Mouse (Mus musculus) spleen, adult 18-20 months (tissue): ENCODE measurements around the gene Eme1.

Source experiments
- DNase-seq, 2 experiments: peaks; one replicate each; pipeline ENCODE4 v3.0.0; 2022; ENCODE audit warnings: mixed read lengths in 2 of 2

Eme1 gene

DNA sequence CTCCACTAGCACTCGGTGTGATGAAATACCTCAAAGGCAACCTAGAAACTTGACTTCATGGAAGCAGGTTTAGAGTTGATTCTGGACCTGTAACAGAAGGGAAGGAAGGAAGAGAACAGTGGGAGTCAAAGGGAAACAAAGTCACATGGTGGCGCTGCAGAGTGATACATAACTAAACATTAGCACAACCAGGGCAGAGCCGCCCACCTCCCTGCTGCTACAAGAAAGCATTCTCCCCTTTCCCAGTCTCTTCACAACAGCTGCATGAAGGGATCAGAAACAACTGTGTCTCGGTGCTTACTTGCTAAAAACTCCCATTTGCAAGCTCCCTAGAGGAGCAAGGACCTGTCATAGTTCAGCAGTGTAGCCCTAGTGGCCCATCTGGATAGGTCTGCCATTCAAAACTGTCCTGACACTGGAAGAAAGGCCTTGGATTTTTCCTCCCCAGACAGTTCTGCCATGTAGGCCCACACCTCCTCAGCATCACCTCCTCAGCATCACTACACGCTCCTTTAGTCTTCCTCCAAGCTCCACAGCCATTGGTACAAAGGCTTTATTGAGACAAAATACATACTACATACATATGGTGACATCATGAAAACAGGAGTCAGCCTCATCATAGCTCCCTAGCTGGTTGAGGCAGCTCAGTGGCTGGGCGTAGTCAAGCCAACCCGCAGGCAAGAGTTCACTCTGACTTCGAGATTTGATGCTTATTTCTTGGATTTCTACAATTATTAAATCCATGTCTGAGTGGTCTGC is 9.1 kb downstream of the Eme1 start:
- no peak for DNase-seq

- DNase-seq: no peak
Measured at GRCm38 (mm10) chr11:94634431-94634830, 19.3 kb downstream of the Eme1 start.

DNA sequence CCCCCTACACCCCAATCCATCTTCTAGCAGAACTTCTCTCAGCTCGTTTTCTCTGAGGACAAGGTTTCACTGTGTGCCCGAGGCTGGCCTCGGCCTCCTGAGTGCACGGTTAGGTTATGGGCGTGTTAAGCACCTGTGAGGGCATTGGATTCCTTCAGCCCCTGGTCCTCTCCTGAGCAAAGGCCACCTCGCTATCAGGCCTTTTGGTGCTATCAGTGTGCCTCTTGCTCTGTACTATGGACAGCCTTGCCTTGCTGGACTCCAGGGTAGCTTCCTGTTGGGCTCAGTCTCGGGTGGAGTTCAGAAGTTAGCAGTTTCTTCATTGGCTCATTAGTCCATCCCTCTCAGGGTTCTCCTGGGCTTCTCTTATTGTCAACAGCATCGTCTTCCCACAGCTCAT is 20.8 kb downstream of the Eme1 start:
- DNase-seq: no peak

GRCm38 (mm10) chr11:94631969-94632368 is 21.8 kb downstream of the Eme1 start:
- no peak for DNase-seq

DNA sequence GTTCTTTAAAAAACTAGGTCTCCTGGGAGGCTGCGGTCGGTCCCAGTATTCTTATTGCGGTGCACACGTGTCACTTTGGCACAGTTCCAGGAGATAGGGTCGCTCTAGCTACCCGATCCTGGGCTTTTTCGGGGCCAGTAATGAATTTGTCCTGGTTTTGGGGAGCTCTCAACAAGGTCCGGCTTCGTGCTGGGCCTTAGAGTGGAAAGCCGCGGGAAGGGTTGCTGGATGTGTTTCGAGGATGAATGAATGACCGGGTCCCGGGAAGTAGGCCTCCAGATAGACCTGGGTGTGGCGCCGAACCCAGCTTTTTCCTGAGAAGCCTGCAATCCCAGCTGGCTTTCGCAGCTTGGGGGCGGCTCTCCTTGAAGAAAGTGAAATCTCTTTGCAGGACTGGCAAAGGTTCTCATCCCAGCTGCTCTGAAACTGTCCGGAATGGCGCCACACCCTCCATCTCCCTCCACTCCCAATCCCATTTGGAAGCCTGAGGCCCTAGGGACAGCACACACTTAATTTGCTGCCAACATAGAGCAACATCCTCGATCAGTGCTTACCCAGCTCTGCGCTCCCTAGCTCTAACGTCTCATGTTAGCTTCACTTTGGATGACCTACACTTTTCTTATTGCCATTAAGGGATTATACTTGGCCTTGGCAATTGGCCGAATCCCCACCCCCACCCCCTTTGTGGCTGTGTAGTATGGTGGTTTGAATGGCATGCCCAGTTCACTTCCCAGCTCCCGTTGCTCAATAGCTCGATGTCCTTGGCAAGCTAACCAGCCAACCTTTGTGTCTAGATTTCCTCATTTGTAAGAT is 23.4 kb downstream of the Eme1 start:
- peak in 1 of 2 experiments; percentile 9 for DNase-seq

DNA sequence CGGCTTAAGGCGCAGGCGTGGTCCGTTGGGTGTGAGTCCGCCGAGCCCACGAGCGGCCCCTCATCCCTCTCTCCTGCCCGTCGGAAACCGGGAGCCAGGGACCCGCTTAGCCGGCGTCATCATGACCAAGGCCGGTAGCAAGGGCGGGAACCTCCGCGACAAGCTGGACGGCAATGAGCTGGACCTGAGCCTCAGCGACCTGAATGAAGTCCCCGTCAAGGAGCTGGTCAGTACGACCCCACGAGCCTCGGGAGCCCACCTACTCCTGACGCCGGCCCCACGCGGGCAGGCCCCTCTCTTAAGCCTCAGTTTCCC is 23.9 kb downstream of the Eme1 start:
- DNase-seq: no peak

GRCm38 (mm10) chr11:94629199-94629883 is 24.4 kb downstream of the Eme1 start, which contains the start of gene Lrrc59:
Gene Lrrc59 (plus strand): TSS chr11:94629767.
- peak; percentile 91 to 95 for DNase-seq

DNA sequence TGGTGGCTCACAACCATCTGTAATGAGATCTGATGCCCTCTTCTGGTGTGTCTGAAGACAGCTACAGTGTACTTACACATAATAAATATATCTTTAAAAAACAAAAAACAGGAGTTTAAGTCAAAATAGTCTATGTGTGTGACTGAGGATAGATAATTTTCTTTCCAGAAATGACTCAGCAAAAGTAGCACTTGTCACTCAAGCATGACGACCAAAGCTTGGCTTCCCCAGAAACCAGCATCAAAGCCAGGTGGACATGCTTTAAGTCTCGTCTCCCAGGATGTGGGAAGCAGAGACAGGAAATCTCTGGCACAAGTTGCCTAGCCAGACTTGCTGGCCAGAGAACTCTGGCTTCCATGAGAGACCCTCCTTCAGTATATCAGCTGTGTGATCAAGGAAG is 31.6 kb downstream of the Eme1 start:
- DNase-seq: no peak

DNA sequence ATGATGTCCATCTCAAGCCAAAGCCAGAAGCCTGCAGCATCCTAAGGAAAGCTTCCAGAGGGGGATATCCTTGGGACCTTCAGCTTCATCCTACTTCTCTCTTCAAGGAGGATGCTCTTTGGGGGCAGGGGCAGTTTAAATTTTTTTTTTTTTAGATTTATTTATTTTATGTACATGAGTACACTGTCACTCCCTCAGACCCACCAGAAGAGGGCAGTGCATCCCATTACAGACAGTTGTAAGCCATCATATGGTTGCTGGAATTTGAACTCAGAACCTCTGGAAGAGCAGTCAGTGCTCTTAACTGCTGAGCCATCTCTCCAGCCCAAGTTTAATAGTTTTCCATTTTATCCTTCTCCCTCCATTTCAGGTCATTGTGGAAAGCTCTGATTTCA is 32.3 kb downstream of the Eme1 start:
- no peak for DNase-seq

DNA sequence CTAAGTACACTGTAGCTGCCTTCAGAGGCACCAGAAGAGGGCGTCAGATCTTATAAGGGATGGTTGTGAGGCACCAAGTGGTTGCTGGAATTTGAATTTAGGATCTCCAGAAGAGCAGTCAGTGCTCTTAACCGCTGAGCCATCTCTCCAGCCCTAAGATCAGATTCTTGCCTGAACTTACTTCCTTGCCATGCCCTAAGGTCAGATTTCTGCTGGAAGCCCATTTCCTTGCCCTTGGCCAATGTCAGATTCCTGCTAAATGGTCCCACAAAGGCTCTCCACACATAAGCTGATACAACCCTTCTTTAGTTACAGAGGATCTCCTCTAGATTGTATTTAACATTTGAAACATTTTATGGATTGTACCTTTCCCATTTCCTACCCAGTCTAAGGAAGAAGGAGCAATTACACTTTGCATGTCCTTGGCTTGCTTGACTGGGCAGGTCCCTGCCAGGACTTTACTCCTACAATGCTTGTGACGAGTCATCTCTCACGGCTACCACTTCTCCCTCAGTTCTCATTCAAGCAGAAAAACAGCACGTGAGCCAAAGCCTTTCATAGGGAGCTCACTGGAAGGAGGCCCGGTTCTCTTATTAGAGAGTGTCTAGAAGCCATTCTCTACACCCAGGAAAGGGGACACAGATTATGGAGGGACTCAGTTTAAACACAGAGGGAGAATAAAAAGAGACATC is 32.9 kb downstream of the Eme1 start:
- DNase-seq: no peak

- no peak for DNase-seq
Measured at GRCm38 (mm10) chr11:94617646-94618045, 36.1 kb downstream of the Eme1 start.

DNA sequence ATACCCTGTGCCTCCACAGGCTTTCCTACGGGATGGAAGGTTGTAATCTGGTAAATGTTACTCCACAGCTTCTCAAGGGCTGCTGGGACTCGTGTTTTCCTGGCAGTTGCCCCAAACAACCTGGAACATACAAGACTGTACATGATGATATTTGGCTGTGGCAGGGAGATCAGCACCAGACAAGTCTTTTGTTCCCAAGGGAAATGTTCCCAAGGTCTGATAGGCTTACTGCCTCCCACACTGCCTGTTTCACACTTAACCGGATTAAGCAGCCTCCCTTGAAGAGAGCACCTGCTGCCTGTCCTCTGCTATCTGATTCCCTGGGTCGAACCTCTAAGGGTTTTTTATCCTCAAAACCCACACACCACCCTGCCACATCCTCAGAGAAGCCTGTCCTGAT is 38.3 kb downstream of the Eme1 start:
- no peak for DNase-seq

DNA sequence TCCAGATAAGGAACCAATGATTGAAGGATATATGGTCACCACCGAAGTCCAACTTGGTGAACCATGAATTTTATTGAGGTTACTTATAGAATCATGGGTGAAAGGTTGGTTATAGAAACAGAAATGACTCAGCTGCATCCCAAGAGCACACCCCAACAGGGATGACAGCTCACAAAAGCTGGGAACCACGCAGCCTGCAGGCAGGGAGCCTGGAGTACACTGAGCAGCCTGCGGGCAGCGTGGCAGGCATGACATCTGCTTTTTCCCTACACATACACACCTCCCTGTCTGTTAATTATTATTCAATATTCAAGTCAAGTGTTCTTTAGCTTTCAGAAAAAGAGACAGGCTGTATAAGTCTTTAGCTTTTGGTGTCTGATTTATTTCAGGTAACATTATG is 39.2 kb downstream of the Eme1 start:
- no peak for DNase-seq

GRCm38 (mm10) chr11:94610744-94611740 is 42.7 kb downstream of the Eme1 start:
- no peak for DNase-seq

GRCm38 (mm10) chr11:94602356-94602955 is 51.3 kb downstream of the Eme1 start:
- DNase-seq: no peak

DNA sequence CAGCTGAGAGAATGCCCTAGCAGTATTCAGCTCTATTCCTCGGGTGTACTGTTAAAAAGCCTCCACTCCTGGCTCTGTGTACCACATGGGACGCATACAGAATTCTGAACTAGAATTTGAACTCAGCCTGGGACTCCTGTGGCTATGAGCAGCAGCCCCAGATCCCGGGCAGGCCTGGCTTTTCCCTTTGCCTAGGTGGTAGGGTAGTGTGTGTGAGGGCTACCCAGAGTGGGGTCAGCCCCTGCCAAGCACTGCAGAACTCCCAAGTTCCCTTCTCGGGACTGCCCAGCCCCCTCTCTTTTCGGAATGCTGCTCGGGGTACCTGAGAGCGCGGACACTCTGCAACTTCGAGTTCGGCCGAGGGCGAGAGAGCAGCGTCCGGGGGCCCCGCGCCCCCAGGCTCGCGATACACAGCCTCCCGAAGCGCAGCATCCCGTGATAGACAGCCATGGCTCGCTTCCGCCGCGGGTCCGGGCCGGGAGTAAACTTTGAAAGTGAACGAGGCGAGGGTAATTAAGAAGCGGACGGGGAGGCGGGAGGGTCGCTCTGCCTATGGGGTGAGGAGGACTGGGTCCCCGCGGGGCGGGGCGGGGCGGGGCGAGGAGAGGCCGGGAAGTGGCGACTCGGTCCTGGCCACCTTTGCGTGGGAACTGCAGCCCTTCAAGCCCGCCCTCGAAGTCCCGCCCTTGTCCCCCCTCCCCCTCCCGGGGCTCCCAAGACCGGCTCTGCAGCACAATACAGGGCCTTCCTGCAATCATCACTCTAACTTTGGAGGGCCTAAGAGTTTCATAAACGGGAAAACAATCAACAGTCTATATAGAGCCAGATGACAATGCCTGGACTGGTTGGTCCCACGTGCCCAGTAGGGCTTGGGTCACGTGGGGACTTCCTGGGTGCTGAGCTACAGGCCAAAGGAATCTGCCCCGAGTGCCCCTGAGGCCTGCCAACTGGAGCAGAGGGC is 52.2 kb downstream of the Eme1 start, which contains the start of gene Acsf2:
Gene Acsf2 (minus strand): TSS at position 551 of the 961 bp plus-strand sequence.
- DNase-seq: peak; percentile 87 to 88

- DNase-seq: no peak
Measured at GRCm38 (mm10) chr11:94600447-94600846, 53.3 kb downstream of the Eme1 start.

DNA sequence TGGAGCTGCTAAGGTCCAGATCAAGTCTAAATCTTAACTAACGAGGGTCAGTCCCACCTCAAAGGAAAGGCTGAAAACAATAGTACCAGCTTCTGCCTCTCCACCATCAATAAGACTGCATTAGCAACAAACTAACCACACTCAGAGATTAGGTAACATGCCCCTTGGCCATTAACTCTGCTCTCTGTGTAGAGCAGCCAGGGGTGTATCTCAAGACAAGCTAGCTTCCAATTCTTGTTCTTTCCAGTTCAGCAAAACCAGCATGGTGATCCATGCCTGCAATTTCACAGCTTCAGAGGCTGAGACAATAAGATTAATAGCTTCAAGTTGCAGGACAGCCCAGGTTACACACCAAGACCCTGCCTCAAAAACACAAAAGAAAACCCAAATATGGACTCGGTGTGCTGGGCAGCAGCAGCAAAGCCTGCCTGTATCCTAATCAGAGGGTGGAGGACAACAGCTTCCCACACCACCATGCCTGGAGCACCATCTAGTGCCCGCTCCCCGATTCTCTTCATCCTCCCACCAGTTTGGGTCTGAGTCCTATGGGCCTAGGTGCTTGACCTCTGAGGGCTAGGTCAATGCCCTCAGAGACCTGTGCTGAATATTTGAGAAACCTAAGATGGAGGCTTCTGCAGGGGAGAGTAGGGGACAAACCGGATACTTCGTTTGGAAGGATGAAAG is 55.2 kb downstream of the Eme1 start:
- no peak for DNase-seq

DNA sequence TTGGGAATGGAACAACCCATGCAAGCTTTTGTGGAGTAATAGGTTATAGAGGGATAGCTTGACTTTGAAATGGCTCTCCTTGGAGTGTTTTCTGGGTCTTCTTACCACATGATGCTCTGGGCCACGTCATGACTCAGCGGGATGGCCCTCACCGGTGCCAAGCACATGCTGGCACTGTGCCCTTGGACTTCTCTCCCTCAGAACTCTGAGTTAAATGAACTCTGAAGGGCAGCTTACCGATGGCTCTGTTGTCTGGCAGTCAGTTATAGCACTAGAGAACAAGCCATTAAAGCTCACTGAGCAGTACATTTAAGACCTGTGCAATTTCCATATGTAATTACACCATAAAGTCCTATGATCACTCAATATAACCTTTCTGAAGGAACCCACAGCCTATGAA is 56.4 kb downstream of the Eme1 start:
- no peak for DNase-seq
